Mouse (Mus musculus): ENCODE measurements around the gene Ugt1a6a.
"Not testable (repeated sequence)": the region's sequence is repeated elsewhere in the genome, so short reads cannot be mapped to it uniquely, and the experiment has no call there.

Ugt1a6a gene

GRCm38 (mm10) chr1:88134457-88135011 lies at the start of gene Ugt1a6a:
Gene Ugt1a6a (plus strand): TSS chr1:88134809.
- DNase-seq (ENCODE audit: low read depth, low spot score): not testable (repeated sequence)

GRCm38 (mm10) chr1:88086125-88086524 lies 48.5 kb upstream of the Ugt1a6a start:
- no peak for DNase-seq (ENCODE audit: low read depth, low spot score)

GRCm38 (mm10) chr1:88087513-88087912 lies 47.1 kb upstream of the Ugt1a6a start, which contains the start of gene Ugt1a8:
Gene Ugt1a8 (plus strand): TSS chr1:88087813.
- DNase-seq (ENCODE audit: low read depth, low spot score): no peak

GRCm38 (mm10) chr1:88092341-88092740 lies 42.3 kb upstream of the Ugt1a6a start:
- no peak for DNase-seq (ENCODE audit: low read depth, low spot score)

GRCm38 (mm10) chr1:88094270-88094676 lies 40.3 kb upstream of the Ugt1a6a start:
- not testable (repeated sequence) for DNase-seq (ENCODE audit: low read depth, low spot score)

GRCm38 (mm10) chr1:88094941-88095492 lies 39.6 kb upstream of the Ugt1a6a start, which contains the start of gene Ugt1a7c:
Gene Ugt1a7c (plus strand): TSS chr1:88095062.
- DNase-seq (ENCODE audit: low read depth, low spot score): no peak

GRCm38 (mm10) chr1:88098546-88098945 lies 36.1 kb upstream of the Ugt1a6a start:
- not testable (repeated sequence) for DNase-seq (ENCODE audit: low read depth, low spot score)

- not testable (repeated sequence) for DNase-seq (ENCODE audit: low read depth, low spot score)
Observed at GRCm38 (mm10) chr1:88099691-88100090, 34.9 kb upstream of the Ugt1a6a start.

- not testable (repeated sequence) for DNase-seq (ENCODE audit: low read depth, low spot score)
Observed at GRCm38 (mm10) chr1:88103019-88103418, 31.6 kb upstream of the Ugt1a6a start, which contains the start of gene Ugt1a6b. Gene Ugt1a6b (plus strand): TSS chr1:88103252.

GRCm38 (mm10) chr1:88103697-88104468 lies 30.7 kb upstream of the Ugt1a6a start:
- DNase-seq (ENCODE audit: low read depth, low spot score): not testable (repeated sequence)

- no peak for DNase-seq (ENCODE audit: low read depth, low spot score)
Observed at GRCm38 (mm10) chr1:88104667-88105430, 29.8 kb upstream of the Ugt1a6a start.

- DNase-seq (ENCODE audit: low read depth, low spot score): no peak
Observed at GRCm38 (mm10) chr1:88105656-88106055, 29.0 kb upstream of the Ugt1a6a start.

GRCm38 (mm10) chr1:88109027-88109557 lies 25.5 kb upstream of the Ugt1a6a start:
- DNase-seq (ENCODE audit: low read depth, low spot score): not testable (repeated sequence)

GRCm38 (mm10) chr1:88109604-88110003 lies 25.0 kb upstream of the Ugt1a6a start:
- not testable (repeated sequence) for DNase-seq (ENCODE audit: low read depth, low spot score)

GRCm38 (mm10) chr1:88112769-88113168 lies 21.8 kb upstream of the Ugt1a6a start:
- not testable (repeated sequence) for DNase-seq (ENCODE audit: low read depth, low spot score)

- not testable (repeated sequence) for DNase-seq (ENCODE audit: low read depth, low spot score)
Observed at GRCm38 (mm10) chr1:88120550-88120949, 14.1 kb upstream of the Ugt1a6a start.

- DNase-seq (ENCODE audit: low read depth, low spot score): not testable (repeated sequence)
Observed at GRCm38 (mm10) chr1:88121521-88121920, 13.1 kb upstream of the Ugt1a6a start.

- DNase-seq (ENCODE audit: low read depth, low spot score): not testable (repeated sequence)
Observed at GRCm38 (mm10) chr1:88125827-88126360, 8.7 kb upstream of the Ugt1a6a start.

GRCm38 (mm10) chr1:88129091-88129490 lies 5.5 kb upstream of the Ugt1a6a start:
- not testable (repeated sequence) for DNase-seq (ENCODE audit: low read depth, low spot score)

GRCm38 (mm10) chr1:88130223-88130622 lies 4.4 kb upstream of the Ugt1a6a start:
- not testable (repeated sequence) for DNase-seq (ENCODE audit: low read depth, low spot score)

GRCm38 (mm10) chr1:88133908-88134456 lies 627 bp upstream of the Ugt1a6a start:
- no peak for DNase-seq (ENCODE audit: low read depth, low spot score)
